Mouse (Mus musculus) cerebellum, adult 2 months (tissue): ENCODE data around the gene Npnt.

ENCODE experiments used
- CTCF ChIP-seq: fragments of 200-500 bp; IDR thresholded peaks from 2 replicates; pipeline ENCODE4 v1.5.1; 2011; ENCODE audit warnings: low read depth, mild to moderate bottlenecking, control low read depth, low read length, moderate library complexity, borderline replicate concordance; ENCODE audit not compliant: insufficient read depth
- POLR2A ChIP-seq: fragments of 200-500 bp; IDR thresholded peaks from 2 replicates; pipeline ENCODE4 v1.6.1; 2011; ENCODE audit warnings: low read length, control low read depth, borderline replicate concordance; ENCODE audit not compliant: insufficient read depth

DNA sequence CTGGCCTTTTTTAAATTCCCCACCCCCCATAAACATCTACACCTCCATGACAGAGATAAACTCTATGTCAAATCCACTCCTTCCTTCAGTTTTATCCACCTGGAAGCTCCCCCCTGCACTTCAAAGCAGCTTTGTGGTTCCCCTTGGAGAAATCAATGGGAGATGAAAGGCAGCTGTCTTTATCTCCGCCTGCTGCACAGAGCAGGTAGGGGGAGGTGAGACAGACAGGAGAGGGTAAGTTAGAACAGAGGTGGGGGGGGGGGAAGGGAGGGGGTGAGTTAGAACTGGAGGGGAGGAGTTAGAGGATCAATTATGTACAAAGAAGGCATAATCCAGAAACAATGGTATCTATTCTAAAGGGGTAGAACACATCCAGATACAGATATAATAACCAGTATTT lies 98.7 kb downstream of the Npnt start:
- no peak for TF ChIP-seq CTCF
- no peak for TF ChIP-seq POLR2A
